Mouse (Mus musculus) ovary, adult 2 months (tissue): ENCODE results near the gene Ovgp1. TPM values are rescaled to one million over a fixed set of nuclear protein-coding genes. Genes with fewer than 3 reads are reported as not detected.

Source experiments
- polyA plus RNA-seq: library from polyadenylated mRNA; depleted of rRNA; stranded (reverse); fragments of >200 nt; gene quantifications from 2 replicates; pipeline ENCODE4 v1.2.3, GENCODE M21; 2012; rRNA removed

The Ovgp1 gene
- 554 and 678 TPM in 2 replicates for polyA plus RNA-seq

GRCm38 (mm10) chr3:105973411-105973810 lies at the start of gene Ovgp1:
Gene Ovgp1, plus strand, starts transcription at chr3:105973711.

GRCm38 (mm10) chr3:105932240-105933071 lies 41.1 kb upstream of the Ovgp1 start, which contains the start of gene I830077J02Rik:
Gene I830077J02Rik, minus strand, starts transcription at chr3:105932664.

GRCm38 (mm10) chr3:105958974-105959580 lies 14.4 kb upstream of the Ovgp1 start, which contains the start of gene Wdr77:
Gene Wdr77, plus strand, starts transcription at chr3:105959369.

GRCm38 (mm10) chr3:105959999-105960398 lies 13.5 kb upstream of the Ovgp1 start, which contains the start of gene Atp5f1:
Gene Atp5f1, minus strand, starts transcription at chr3:105960099.

GRCm38 (mm10) chr3:106014546-106014945 lies 41.0 kb downstream of the Ovgp1 start, which contains the start of gene Pifo:
Gene Pifo, minus strand, starts transcription at chr3:106014646.

GRCm38 (mm10) chr3:106032781-106033180 lies 59.3 kb downstream of the Ovgp1 start, which contains the start of gene Chil5:
Gene Chil5, minus strand, starts transcription at chr3:106032814.

Other genes with a start within 250 kb of the Ovgp1 start
- 1.6 and 2.6 TPM in 2 replicates for gene Rap1a, start 172.4 kb upstream of the Ovgp1 start, polyA plus RNA-seq
- 0.22 and 0.83 TPM in 2 replicates for gene Adora3, start 102.9 kb upstream of the Ovgp1 start, polyA plus RNA-seq
- 0.31 TPM in 1 of 2 replicates, not detected in the other for gene Tmigd3, start 102.8 kb upstream of the Ovgp1 start, polyA plus RNA-seq
- 0.54 and 0.71 TPM in 2 replicates for gene I830077J02Rik, start 41.0 kb upstream of the Ovgp1 start, polyA plus RNA-seq
- gene Wdr77, start 14.3 kb upstream of the Ovgp1 start, polyA plus RNA-seq = 46.1 and 50.9 TPM in 2 replicates
- gene Atp5f1, start 13.6 kb upstream of the Ovgp1 start, polyA plus RNA-seq = 86.4 and 120 TPM in 2 replicates
- 5.2 and 7.8 TPM in 2 replicates for gene Pifo, start 40.9 kb downstream of the Ovgp1 start, polyA plus RNA-seq
- gene Chil5, start 59.1 kb downstream of the Ovgp1 start, polyA plus RNA-seq = not detected in 2 replicates
- gene Chia1, start 139.5 kb downstream of the Ovgp1 start, polyA plus RNA-seq = 0.71 and 1.4 TPM in 2 replicates
- 0.08 and 0.09 TPM in 2 replicates for gene Chil3, start 193.9 kb downstream of the Ovgp1 start, polyA plus RNA-seq
- not detected in 2 replicates for gene Chil4, start 245.8 kb downstream of the Ovgp1 start, polyA plus RNA-seq